Mouse (Mus musculus) bone marrow macrophage, adult 2 months (primary cell): ENCODE results near the gene Vegfb. TPM values are rescaled to one million over a fixed set of nuclear protein-coding genes. Genes with fewer than 3 reads are reported as not detected.

Experiments
- H3K27ac ChIP-seq: 2 replicates; pipeline ENCODE4 v1.5.1; 2012; ENCODE audit warnings: low read depth, low read length; ENCODE audit not compliant: insufficient read depth
- H3K4me1 ChIP-seq: 2 replicates; pipeline ENCODE4 v1.6.1; 2012; ENCODE audit warnings: low read length; ENCODE audit not compliant: control insufficient read depth, insufficient read depth
- H3K4me3 ChIP-seq: 2 replicates; pipeline ENCODE4 v1.5.1; 2012; ENCODE audit warnings: mild to moderate bottlenecking, low read length, moderate library complexity; ENCODE audit not compliant: insufficient read depth
- CTCF ChIP-seq: IDR thresholded peaks from 2 replicates; pipeline ENCODE4 v1.5.1; 2012; ENCODE audit warnings: low read depth, mild to moderate bottlenecking, low read length, moderate library complexity
- POLR2A ChIP-seq: IDR thresholded peaks from 2 replicates; pipeline ENCODE4 v1.6.1; 2012; ENCODE audit warnings: mild to moderate bottlenecking, low read depth, low read length, borderline replicate concordance
- polyA plus RNA-seq: library from polyadenylated mRNA; stranded (reverse); fragments of >200 nt; gene quantifications from 2 replicates; pipeline ENCODE4 v1.2.4, GENCODE M21; 2012; ENCODE audit not compliant: missing spikeins, insufficient read depth, insufficient read length

The Vegfb gene
- polyA plus RNA-seq, 1 experiment = 30.1 TPM

DNA sequence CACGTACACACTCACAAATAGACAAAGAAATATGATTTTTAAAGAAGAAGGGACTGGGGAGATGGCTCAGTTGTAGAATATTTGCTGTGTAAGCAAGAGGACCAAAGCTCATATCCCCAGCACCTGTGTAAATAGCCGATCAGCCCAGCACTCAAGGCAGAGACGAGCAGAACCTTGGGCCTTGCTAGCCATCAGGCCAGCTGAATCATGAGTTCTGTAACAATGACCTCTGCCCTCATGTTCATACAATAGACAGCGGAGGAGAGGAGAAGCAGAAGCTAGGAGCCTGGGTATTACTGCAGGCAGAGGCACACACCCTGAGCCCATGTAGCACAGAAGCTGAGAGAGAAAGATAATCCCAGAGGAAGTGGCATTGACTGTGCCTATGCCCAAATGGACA is 25.0 kb upstream of the Vegfb start:
- TF ChIP-seq CTCF (no peak), POLR2A (no peak)
- Histone ChIP-seq H3K4me3 (no peak overlapping the region), H3K27ac (no peak overlapping the region), H3K4me1 (peaks cover 11% of the 10 kb centered on the region)

DNA sequence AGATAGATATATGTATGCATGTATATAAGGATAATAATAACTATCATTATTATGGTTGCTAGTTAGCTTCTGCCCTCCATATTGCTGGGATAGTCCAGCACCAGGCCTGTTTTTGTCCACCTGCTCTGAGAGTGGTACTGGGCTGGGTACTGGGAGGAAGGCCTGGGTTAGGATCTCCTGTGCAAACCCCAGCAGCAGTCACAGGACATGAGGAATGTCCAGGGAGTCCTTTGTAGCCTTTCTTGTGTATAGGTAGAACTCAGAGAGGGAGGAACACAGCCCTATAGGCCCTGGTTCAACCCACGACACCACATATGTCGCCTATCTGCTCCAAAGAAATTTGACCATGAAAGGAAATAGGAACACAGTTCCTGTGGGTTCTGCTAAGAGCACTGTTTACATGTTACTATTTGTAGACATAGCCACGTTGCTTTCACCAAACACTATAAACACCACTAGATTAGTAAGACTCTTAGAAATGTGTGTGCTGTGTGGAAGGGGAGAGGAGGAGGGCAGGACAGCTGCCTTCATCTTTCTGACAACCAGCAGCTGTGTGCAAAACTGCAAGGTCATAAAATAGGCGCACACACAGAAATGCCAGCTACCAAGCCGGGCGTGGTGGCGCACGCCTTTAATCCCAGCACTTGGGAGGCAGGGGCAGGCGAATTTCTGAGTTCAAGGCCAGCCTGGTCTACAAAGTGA is 19.6 kb upstream of the Vegfb start:
- Histone ChIP-seq H3K4me3 (no peak overlapping the region), H3K4me1 (no peaks in the 10 kb centered on the region)
- TF ChIP-seq CTCF = no peak
- TF ChIP-seq POLR2A = no peak

DNA sequence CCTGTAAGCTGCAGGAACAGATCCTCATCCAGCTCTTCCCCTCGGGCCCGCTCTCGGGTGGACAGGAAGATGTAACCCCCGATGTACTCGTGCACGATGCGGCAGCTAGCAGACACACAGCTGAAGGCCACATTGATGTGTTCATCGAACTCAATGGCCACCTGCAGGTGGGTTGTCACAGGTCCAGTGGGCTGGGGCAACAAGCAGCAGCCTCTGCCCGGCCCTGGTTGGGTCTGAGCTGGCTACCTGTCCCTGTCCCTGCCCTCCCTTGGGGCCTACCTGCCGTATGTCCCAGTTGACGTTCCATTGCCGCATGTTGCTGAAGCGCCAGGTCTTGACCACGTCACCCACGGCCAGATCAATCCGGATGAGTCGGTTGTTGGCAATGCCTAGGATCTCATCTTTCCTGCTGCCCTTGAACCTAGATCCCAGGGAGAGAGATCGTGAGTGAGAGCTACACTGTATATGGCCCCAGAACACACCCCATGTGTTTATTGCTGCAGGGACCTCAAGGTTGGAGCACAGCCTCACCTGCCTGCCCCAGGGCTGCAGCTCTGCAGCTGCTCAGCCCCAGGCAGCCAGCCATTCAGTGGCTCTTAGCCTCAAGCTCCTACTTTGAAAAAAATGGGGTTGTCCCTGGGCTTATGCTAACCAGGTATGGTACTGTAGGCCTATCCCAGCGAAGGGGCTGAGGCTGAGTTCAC is 12.1 kb upstream of the Vegfb start:
- Histone ChIP-seq H3K27ac (no peak overlapping the region), H3K4me1 (peaks cover 10% of the 10 kb centered on the region), H3K4me3 (no peak overlapping the region)
- TF ChIP-seq POLR2A (no peak), CTCF (no peak)

More for the DNA sequence above, 19.6 kb upstream of the Vegfb start:
- H3K27ac ChIP-seq = no peak overlapping the region

DNA sequence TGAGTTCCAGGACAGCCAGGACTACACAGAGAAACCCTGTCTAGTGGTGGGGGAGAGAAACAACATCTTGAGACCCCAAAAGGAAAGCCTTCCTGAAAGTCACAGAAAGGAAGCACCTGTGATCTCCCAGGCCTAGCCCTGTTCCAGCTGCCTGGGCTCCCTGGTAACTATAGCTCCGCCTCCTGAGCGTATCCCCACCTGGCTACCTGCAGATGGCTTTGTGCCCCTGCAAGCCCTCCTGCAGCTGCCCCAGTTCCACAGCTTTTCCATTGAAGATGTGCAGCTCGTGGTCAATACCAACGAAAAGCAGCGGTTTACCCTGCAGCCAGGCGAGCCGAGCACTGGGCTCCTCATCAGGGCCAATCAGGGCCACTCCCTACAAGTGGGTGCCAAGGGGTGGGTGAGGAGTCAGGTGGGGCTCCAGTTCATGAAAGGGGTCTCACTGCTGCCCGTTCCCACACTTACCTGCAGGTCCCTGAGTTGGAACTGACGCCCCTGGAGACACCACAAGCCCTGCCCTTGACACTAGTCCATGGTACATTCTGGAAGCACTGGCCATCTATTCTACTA is 10.4 kb upstream of the Vegfb start:
- H3K4me1 ChIP-seq = peaks cover 12% of the 10 kb centered on the region
- no peak overlapping the region for H3K4me3 ChIP-seq
- no peak for TF ChIP-seq CTCF
- TF ChIP-seq POLR2A = no peak
- no peak overlapping the region for H3K27ac ChIP-seq

DNA sequence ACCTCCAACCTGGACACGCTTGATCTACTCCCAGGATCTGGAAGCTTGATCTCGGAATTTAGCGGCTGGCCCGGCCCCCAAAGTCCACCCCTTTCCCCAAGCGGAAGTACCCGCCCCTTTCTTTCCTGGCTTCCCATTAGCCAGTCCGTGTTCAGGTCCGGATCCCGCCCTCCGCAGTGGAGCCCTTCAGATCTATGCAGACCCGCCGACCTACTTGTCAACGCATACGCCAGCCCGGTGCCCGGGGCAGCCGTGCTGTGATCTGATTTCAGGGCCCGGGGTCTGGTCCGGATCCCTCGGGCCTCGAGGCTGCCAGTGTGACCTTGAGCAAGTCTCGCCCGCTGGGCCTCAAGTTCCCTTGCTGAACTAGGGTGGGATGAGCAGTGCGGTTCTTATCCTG is 8.6 kb upstream of the Vegfb start, which contains the start of the genes Nudt22 and Trpt1:
Gene Nudt22, minus strand, starts transcription at position 112 of the 400 bp plus-strand sequence.
Gene Trpt1, plus strand, starts transcription at position 126 of the 400 bp plus-strand sequence.
- peak within 1 kb of the TSS; percentile 58 for H3K4me3 ChIP-seq
- 0 out of 2 replicates have a peak within 1 kb of the TSS, but pooled peaks have one; percentile 4 for H3K27ac ChIP-seq
- H3K4me1 ChIP-seq = peaks cover 13% of the 10 kb centered on the region
- TF ChIP-seq CTCF = no peak
- TF ChIP-seq POLR2A = no peak

DNA sequence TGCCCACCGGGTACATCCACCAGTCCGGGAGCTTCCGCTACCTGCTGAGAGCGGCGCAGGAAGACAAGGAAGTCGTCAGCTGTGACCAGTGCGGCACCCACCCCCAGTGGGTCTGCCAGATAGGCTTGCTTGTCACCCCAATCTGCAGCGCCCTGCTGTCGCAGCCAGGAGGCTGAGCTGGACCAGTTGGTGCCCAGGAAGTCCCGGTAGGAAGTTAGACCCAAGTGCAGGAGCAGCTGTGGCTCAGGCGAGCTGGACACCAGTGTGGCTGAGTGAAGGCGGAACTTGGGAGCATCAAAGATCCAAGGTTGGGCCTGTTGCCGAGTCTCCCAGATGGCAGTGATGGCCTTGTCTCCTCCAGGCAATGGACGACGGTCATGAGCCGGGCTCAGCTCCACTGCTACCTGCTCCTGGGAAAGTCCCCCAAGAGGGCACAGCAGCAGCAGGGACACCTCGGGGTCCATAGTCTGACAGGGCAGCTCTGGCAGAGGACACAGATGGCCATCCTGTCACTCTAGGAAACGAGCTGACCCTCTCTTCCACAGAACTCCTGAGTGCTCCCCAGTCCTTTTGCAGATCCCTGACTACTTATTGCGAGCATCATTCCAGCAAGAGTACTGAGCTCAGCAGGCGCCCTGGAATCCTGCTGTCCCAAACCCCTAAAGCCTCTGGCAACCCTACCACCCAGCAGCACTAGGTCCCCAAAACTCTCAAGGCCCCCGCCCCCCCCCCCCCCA is 8.0 kb upstream of the Vegfb start:
- TF ChIP-seq POLR2A = no peak
- TF ChIP-seq CTCF = no peak
- Histone ChIP-seq H3K4me3 (peak overlapping the region; percentile 57), H3K27ac (no peak overlapping the region), H3K4me1 (peaks cover 13% of the 10 kb centered on the region)

DNA sequence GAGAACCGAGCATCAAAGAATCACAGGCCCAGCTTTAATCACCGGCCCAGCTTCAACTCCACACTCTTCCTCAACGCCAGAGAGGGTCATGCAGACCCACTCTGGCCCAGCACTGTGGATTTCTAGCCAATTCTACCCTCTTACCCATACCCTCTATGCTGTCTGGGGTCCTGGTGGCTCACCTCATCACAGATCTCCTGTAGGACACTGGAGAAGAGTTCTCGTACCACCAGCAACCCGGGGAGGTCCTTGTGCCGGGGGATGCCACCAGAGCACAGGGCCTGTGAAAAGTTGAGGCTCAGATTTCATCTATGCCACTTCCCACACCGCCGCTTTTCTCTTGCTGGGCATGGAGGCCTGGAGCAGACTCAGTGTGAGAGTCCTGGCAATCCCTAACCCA is 7.0 kb upstream of the Vegfb start:
- no peak for TF ChIP-seq CTCF
- no peak for TF ChIP-seq POLR2A
- Histone ChIP-seq H3K27ac (no peak overlapping the region), H3K4me3 (no peak overlapping the region), H3K4me1 (peaks cover 13% of the 10 kb centered on the region)

- H3K27ac ChIP-seq = no peak overlapping the region
Measured at GRCm38 (mm10) chr19:6994002-6994401, 6.6 kb upstream of the Vegfb start.

DNA sequence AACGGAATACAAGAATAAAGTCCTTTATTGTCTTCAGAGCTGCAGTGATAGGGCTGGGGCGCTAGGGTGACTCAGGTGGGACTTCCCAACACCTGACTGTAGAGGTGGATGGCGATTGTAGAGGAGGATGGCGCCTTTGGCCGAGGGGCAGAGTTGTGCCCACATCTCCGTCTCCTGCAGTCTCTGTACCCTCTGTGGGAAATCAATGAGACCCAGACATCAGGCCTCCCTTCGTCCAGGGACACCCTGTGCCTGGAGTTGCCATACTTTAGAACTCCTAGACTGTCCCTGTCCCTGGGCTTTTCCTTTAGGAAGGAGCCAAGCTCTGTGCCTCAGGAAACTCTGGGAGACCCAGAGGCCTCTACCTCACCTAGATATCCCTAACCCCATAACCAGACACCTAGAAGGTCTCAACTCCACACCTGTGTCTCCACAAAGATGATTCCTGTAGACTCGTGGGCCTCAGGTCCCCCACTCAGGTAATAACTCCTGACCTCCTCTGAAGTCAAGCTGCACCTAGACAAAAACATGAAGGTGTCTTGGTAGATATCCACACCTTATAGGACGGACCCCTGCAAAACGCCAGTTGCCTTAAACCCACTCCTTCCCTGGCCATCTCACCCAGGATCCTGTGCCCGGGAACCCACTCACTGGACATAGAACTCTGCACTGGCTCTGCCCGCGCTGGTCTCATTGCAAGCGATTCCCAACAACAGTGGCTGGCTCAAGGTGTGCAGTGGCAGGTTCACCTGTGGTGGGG is 5.7 kb upstream of the Vegfb start:
- peak overlapping the region; percentile 12 for H3K27ac ChIP-seq
- peak overlapping the region; percentile 53 for H3K4me3 ChIP-seq
- peaks cover 14% of the 10 kb centered on the region for H3K4me1 ChIP-seq
- TF ChIP-seq CTCF (no peak), POLR2A (no peak)

More at GRCm38 (mm10) chr19:6994002-6994401, 6.6 kb upstream of the Vegfb start:
- Histone ChIP-seq H3K4me1 (peaks cover 13% of the 10 kb centered on the region), H3K4me3 (no peak overlapping the region)
- no peak for TF ChIP-seq CTCF
- TF ChIP-seq POLR2A = no peak
